Mouse (Mus musculus) megakaryocyte-erythroid progenitor cell, adult 5-6 weeks (primary cell): ENCODE data around the gene Fsd2. TPM values are rescaled to one million over a fixed set of nuclear protein-coding genes. Genes with fewer than 3 reads are reported as not detected.

Experiments
- ATAC-seq: replicated peaks from 2 replicates; pipeline ENCODE4 v1.8.0; 2016; ENCODE audit warnings: mild to moderate bottlenecking, inconsistent platforms; ENCODE audit not compliant: severe bottlenecking, poor library complexity, low FRiP score, low TSS enrichment
- total RNA-seq, 2 experiments: library from RNA; stranded (forward) in 1 of 2; stranded (reverse) in 1 of 2; fragments of 200-1000, 215-1000 nt in 1 of 2; fragments of >200 nt in 1 of 2; fragmentation: Nextera tagmentation in 1 of 2; gene quantifications; 2 replicates each; pipeline ENCODE4 v1.2.3; 2014 to 2017

The Fsd2 gene
- total RNA-seq, 2 experiments from 2014 or later: not detected

- peak; percentile 58 for ATAC-seq
These were observed 6.7 kb upstream of the Fsd2 start for GRCm38 (mm10) chr7:81573397-81573796.

DNA sequence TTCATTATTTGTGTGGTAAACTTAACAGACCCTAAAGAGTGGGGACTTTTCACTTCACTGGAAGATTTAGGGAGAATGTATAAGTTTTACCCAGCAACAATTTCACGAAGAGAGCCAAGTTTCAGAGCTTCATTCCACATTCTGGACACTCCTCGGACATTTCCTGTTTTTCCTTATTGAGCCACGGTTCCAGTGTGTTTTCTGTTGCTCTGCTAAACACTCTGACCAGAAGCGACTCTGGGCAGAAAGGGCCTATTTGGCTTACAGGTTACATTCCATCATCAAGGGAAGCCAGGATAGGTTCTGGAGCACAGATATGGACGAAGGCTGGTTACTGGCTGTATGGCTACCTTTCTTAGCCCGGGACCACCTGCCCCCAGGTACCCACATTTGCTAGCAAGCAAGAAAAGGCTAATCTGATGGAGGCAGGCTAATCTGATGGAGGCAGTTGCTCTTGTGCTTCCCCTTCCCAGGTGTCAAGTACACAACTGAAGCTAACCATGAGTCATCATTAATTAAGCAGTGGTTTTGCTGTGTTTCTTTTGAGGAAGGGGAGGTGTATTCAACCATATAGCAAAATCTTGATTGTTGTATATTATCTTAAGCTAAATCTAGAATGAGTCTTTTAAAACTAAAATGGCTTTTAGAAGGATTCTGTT, 6.0 kb upstream of the Fsd2 start:
- no peak for ATAC-seq

DNA sequence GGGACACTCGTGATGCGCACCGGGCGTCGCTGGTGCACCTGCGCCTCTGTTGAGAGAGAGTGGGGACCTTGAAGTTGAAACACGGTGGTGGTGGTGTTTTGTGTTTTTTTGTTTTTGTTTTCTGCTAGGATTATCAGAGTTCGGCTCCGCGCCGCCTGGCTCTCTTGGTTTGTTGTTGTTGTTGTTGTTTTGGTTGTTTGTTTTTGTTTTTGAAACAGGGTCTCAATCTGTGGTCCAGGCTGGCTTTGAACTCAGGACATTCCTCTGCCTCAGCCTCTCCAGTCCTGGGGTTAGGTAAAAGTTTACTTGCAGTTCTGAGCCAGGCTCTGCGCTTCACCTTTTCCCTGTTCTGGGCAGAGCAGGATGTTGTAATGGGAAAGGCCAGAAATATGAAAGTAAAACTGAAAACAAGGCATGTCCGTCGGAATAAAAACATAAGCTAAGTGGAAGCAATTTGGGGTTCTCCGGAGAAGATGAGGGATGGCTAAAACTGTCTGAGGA, 5.2 kb upstream of the Fsd2 start:
- ATAC-seq: no peak

DNA sequence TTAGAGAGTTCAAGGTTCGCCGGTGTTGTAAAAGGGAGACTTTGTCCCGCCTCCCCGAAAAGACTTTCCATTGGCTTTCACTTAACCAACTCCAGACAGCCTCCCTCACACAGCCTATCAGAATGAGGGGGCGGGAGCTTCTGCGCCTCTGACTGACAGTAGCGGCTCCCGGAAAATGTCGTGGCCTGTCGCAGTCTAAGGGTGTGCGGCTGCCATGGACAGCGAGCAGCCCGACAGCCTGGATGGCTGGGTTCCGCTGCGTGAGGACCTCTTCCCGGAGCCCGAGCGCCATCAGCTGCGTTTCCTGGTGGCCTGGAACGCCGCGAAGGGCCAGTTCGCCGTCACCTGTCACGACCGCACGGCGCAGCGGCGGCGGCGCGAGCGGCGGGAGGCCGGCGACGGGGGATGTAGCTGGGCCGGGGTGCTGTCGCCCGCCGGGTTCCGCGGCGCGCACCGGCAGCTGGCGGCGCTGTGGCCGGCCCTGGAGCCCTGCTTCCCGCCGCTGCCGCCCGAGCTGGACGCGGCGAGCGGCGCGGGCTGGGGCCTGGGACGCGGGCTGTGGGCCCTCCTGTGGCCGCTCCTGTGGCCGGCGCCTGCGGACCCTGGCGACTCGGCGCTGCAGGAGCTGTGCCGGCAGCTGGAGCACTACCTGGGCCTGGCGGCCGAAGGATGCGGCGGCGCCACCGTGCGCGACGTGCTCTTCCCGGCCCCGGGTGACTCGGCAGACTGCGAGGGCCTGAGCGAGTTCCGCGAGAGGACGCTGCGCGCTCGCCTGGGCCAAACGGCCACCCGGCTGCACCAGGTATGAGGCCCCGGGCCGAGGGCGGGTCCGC, 4.6 kb upstream of the Fsd2 start, which contains the start of gene Whamm:
Whamm (plus strand) TSS at position 159 of the 833 bp plus-strand sequence.
- ATAC-seq: peak; percentile 97

GRCm38 (mm10) chr7:81570752-81571107, 4.0 kb upstream of the Fsd2 start:
- ATAC-seq: peak; percentile 35

DNA sequence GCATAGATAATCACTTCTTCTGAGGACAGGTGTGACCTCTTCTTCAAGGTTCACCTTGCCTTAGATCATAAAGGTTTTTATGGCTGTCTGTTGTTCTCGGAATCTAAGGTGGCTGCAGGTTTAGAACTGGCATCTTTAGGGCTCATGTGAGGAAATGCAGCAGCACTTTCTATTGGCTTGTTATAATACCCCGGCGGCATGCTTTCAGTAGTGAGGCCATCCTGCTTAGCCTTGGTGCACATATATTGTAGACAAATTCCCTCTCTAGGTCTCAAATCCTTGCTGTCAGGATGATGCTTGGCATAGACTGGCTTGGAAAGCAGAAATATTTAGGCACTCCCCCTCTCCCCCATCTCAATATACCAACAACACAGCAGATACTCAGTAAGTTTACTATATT, 3.5 kb upstream of the Fsd2 start:
- no peak for ATAC-seq

DNA sequence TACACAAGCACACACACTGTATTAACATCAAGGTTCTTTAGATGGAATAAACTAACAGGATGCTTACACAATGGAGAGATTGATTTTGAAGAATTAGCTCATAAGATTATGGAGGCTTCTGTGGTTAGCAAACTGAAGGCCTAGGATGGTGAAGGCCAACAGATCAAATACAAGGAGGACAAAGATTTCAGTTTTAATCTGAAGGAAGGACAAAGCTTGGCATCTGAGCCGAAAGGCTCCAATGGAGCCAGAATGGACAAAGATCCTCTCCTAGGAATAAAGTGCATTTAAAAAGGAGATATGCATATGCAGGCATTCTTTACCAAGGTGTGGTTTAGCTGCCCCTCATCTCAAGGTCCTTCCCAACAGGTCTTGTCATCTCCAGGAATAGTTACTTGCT, 3.1 kb upstream of the Fsd2 start:
- no peak for ATAC-seq

DNA sequence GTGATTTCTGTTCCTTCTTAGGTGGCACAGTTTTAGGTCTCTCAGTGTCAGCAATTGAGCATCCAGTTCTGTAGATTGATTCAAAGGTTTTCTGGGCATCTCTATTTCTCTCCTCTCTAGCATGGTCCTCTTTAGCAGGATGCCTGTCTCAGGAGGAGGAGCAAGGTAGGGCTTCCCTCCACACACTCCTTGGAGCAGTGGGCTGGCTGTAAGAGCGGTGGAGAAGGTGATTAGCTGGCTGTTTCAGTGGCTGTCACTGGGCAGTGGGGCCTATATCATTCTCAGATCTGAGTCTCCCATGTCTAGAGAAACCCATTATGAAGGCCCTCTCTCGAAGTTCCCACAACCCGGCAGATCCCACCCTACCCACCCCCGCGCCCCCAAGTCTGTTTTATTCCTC, 652 bp upstream of the Fsd2 start:
- no peak for ATAC-seq

DNA sequence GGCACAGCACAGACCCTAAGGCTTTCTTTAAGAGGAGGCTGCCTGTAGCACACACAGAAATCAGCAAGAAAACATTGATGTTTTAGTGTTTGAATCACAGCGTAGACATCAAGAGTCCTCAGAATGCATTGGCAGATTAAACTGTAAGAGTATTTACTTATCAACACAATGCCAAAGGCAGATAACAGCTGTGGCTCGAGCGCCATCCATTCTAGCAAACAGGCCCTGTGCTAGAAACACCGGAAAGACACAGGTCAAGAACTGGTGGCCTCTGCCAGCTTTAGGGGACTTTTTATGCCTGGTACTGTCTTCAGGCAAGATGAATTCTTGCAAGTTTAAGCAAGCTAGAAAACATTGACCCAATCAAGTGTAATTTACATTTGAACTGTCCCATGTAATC, 412 bp downstream of the Fsd2 start:
- ATAC-seq: no peak

DNA sequence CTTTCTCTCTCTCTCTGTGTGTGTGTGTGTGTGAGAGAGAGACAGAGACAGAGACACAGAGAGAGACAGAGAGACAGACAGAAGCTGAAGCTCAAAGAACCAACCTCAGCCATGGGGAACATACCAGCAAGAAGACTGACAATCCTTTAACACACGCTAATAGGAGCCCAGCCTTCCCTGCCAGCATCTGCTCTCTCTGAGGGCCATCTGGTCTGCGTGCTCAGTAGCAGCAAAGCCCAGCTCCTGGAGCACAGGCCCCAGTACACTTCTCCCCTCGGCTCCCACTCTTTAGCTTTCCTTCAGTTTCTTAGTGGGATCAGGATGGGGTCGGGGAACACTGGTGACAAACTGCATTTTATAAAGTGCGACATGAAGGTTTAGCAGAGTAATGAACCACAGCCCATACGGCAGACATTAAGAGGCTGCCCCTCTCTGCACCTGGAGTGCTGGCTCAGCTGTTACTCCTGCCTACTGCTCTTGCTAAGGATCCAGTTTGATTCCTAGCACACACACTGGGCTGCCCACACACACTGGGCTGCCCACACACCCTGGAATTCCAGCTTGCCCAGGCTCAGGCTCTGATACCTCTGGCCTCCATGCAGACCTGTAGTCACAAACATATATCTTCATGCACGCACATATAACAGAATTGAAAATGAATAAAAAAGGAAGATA, 1.2 kb downstream of the Fsd2 start:
- ATAC-seq: no peak

GRCm38 (mm10) chr7:81564766-81565165, 2.0 kb downstream of the Fsd2 start:
- ATAC-seq: no peak

DNA sequence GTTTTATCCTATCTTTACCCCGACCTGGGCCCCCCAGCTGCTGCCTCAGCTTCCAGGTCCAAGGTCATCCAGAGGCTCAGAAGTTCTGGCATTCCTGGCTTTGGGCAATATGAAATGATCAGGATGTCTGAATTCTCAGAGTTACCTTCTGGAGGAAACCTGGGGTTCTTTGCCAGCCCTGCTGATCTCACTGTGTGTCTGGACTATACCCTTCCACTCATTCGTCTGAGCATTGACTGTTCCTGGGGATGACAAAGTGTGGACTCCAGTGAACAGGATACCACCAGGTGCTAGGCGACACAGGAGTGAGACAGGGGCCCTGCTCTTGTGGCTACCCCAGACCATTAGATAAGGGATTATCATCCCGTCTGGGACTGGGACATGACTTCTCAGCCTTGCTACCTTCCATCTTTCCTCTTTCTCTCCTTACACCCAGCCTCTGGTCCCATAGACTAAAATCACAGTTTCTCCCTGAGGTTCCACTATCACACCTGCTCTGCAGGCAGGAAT, 3.2 kb downstream of the Fsd2 start:
- ATAC-seq: no peak

GRCm38 (mm10) chr7:81561211-81561610, 5.5 kb downstream of the Fsd2 start:
- ATAC-seq: no peak

DNA sequence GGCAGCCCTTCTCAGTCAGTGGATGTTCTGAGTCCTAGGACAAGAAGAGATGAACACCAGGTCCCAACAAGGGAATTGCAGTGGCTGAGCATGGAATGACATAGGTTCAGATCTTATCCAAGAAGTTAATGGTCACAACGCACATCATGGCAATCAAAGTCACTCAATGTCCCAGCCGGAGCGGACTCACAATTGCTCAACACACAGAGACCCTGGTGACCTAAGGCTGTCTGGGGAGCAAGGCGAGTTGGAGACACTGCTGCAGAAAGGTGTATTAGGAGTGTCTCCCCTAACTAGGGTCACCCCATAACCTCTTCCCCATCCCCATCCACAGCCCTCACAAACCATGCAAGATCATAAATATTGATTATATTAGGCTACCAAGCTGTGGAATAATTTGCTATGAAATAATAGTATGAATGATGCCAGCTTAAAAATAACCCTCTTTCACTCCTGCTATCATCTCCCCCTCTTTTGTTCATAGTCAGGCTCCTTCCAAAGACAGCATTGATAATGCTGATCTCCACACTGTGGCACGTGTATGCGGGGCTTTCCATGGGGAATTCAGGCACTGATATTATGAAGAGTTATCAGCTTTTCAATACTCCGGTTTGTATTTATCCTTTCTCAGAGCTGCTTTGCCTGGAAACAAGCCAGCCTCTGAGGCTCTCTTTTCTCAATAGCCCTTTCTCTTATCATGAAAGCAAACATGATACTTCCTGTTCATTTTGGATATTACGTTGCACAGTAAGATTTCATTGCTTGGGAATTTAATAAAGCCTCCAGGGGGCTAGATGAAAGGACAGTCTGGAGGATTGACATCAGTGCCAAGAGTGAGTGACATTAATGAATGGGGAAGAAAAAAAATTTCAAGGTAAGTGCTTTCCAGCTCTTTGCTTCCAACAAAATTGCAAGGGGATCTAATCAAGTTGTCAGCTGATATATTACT, 6.4 kb downstream of the Fsd2 start:
- no peak for ATAC-seq

DNA sequence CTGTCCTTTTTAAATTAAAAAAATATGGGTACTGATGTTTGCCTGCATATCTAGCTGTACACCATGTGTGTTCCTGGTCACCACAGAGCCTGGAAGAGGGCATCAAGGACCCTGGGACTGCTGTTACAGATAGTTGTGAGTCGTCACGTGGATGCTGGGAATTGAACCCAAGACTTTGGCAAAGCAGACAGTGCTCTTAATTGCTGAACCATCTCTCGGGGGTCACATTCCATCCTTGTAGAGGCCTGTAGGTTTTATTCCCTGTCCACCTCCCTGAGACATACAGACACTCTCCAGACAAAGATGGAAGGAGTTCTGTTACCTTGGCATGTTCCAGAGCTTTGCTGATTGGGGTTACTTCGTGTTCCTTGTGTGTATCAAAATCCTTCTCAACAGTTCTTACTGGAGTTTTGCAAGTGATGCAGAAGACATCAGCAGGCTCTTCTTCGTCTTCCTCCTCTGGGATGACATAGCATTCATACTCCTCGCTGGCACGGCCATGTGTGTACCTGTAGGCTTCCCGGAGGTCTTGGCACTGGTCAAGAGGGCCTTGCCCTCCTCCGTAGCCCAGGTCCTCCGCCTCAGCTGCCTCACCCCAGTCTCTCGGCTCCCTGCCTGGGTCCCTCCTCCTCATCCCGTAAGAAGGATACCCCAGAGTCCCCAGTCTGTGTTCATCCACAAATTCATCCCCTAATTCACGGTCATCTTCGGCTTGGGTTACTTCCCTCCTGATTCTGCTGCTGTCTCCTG, 7.3 kb downstream of the Fsd2 start:
- no peak for ATAC-seq

DNA sequence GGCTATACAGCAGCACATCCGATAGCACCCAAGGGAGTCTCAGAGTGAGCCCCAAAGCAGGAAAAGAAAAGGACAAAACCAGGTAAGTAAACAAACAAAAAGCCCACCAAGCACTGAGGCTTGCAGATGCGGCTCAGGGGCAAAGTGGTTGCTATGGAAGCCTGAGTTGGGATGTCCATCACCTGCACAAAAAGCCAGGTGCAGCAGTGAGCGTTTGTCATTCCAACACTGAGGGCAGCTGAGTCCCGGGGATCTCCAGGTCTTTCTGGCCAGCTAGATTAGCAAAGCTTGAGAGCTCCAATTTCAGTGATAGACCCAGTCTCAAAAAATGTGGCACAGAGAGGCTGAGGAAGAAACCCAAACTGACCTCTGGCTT, 8.8 kb downstream of the Fsd2 start:
- ATAC-seq: no peak

GRCm38 (mm10) chr7:81557252-81557984, 9.3 kb downstream of the Fsd2 start:
- no peak for ATAC-seq

GRCm38 (mm10) chr7:81556839-81557238, 9.9 kb downstream of the Fsd2 start:
- ATAC-seq: no peak
